Mouse (Mus musculus) cerebellum, adult 8-10 months (tissue): Measurements from ENCODE around the gene Cptp.

Experiments used
- DNase-seq: peaks from one replicate; pipeline ENCODE4 v3.0.0; 2022

Cptp gene

GRCm38 (mm10) chr4:155840076-155841002 lies 28.9 kb downstream of the Cptp start:
- no peak for DNase-seq

GRCm38 (mm10) chr4:155839483-155839910 lies 29.7 kb downstream of the Cptp start, which contains the start of gene Mxra8:
Mxra8 (plus strand) TSS chr4:155839680.
- DNase-seq, result peak; percentile 27

DNA sequence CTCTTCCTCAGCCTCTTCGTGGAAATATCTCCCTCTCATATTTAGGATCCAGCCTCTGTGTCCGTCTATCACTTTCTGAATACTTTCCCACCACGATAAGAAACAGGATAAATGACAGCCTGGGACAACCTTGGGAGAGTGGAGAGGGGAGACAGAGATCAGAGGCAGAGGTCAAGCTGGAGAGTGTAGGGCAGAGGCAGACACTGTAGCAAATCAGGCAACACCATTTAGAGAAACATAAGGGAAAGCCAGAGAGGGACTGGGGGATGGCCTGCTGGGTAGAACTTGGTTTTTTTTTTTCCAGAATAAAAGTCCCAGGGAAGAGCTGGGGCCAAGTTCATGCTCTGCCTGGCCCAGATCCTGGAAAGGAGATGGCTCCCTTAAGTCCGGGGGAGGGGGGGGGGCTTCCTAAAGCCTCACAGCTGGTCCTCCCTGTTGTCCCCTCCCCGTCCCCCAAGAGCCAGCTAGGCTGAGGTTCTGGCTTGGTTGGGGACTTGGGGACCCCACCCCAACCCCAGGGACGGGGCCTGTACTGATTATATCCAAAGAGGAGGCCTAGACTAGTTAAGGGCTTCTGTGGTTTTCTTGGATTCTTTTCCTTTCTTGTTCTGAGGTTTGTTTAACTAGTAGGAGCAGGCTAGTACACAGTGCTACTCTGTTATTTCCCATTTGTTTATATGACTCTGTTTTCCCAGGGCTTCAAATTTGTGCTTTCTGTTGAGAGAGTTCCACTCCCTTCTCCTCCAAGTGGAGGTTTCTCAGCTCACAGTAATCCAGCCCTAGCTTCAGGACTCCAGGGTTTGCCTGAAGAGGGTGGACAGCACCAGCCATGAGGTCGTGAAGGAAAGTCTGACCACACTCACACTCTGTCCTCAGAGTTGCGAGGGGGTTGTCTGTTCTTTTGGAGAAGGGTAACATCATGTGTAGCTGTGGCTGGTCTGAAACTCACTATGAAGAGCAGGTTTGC lies 30.8 kb downstream of the Cptp start:
- DNase-seq, result no peak

- no peak for DNase-seq
These were observed 31.7 kb downstream of the Cptp start for GRCm38 (mm10) chr4:155837404-155838010.

- DNase-seq, result peak; percentile 64
These were observed 35.4 kb downstream of the Cptp start for GRCm38 (mm10) chr4:155833836-155834235.

- no peak for DNase-seq
These were observed 36.0 kb downstream of the Cptp start for GRCm38 (mm10) chr4:155833234-155833633.

DNA sequence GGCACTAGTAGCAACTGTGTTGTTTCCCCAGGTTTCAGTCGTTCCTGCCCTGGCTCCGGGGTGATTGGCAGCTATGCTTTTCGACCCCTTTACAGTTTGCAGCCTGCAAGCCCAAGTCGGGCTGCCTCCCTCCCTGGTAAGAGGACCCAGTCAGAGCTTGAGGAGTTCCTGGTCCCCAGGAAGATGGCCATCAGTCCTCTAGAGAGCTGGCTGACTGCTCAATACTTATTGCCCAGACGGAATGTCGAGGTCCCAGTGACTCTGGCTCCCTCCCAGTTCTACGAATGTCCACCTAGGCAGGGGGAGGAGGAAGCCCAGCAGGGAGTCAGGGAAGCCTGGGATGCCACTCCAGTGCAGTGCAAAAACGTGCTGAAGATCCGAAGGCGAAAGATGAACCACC lies 36.9 kb downstream of the Cptp start:
- DNase-seq, result no peak

- no peak for DNase-seq
These were observed 37.4 kb downstream of the Cptp start for GRCm38 (mm10) chr4:155831831-155832230.

GRCm38 (mm10) chr4:155831205-155831766 lies 38.0 kb downstream of the Cptp start, which contains the start of gene Aurkaip1:
Aurkaip1 (plus strand) TSS chr4:155831272.
- peak; percentile 94 for DNase-seq

- no peak for DNase-seq
These were observed 38.6 kb downstream of the Cptp start for GRCm38 (mm10) chr4:155830596-155830995.

- no peak for DNase-seq
These were observed 39.4 kb downstream of the Cptp start for GRCm38 (mm10) chr4:155829866-155830265.

DNA sequence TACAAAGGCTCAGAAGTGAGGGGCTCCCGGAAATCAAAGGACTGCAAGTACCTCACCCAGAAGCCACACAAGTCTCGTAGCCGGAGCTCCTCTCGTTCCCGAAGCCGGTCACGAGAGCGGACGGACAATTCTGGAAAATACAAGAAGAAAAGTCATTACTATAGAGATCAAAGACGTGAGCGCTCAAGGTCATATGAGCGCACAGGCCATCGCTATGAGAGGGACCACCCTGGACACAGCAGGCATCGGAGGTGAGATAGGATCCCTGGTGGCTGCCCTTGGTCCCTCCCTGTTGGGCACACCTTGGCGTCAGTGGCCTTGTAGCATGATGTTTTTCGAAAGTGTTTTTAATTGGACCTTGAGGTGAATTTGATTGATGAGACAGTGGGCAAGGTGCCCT lies 45.8 kb downstream of the Cptp start:
- no peak for DNase-seq

- no peak for DNase-seq
These were observed 48.2 kb downstream of the Cptp start for GRCm38 (mm10) chr4:155821025-155821424.

DNA sequence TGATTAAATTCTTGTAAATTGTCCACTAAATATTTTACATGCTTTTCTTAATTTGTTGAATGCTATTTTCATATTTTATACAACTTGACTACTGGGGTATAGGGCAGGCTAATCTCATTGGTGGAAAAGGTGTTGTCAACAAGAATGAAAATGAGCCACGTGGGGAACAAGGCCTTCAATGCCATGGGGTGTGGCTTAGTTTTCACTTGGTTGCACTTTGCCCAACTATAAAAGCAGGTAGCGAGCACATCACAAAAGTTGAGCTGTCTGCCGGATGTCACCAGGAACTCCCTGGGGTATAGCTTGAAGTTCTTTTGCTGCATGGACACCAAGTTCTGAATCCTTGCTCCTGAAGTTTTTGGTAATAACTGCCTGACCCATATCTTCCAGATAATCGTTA lies 51.7 kb downstream of the Cptp start:
- DNase-seq, result no peak
